Mouse (Mus musculus) thymus, adult 18-20 months (tissue): ENCODE data around the gene Vdr.
A peak's percentile ranks its signal among the peaks of the same experiment; 100 is the strongest.

Experiments used
- DNase-seq, 2 experiments: peaks; one replicate each; pipeline ENCODE4 v3.0.0; 2022; ENCODE audit warnings: mixed read lengths in 2 of 2

Vdr gene

DNA sequence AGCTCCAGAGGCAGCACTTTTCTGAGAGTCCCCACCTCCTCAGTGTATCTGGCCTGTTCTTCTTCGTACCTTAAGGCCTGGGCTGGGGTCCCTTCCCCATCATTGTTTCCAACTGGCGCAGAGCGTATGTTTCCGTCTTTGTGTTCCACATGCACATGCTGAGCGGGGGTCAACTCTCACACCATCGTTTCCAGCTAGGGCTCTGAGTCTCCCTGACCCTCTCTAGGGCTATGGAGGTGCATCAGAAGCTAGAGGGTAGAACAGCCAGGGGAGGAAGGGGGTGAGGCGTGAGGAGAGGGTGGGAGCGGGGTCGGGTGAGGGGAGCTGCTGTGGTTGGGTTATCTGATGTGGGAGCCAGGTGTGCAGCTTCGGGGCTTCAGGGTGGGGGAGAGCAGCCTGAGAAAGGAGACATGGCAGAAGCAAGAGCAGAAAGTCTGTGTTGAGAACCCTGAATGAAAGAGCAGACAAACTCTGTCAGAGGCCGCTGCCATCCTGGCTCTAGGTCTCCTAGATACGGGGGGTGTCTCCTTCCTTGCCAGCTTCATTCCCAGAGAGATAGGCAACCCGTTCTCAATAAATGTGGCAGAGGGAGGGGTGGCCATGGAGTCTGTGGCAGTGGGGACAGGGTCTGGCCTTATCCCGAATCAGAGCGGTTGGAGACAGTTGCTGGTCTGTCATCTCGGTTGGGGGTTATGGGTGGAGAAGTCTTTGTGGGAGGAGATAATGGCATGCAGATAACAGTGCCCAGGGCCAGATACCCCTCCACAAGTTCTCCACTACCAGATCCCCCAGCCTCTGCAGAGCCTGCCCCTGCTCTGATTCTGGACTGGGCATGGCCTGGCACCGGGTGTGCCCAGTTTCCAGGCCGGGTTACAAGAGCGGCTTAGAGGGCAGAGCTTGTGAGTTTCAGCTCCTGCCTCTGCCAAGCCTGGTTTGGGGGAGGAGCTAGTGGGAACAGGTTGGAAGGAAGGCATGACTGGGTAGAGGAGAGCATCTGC, 66.1 kb downstream of the Vdr start, which contains the start of gene Hdac7:
Gene Hdac7 (minus strand): TSS at position 466 of the 998 bp plus-strand sequence.
- DNase-seq: peak; percentile 88 to 91

DNA sequence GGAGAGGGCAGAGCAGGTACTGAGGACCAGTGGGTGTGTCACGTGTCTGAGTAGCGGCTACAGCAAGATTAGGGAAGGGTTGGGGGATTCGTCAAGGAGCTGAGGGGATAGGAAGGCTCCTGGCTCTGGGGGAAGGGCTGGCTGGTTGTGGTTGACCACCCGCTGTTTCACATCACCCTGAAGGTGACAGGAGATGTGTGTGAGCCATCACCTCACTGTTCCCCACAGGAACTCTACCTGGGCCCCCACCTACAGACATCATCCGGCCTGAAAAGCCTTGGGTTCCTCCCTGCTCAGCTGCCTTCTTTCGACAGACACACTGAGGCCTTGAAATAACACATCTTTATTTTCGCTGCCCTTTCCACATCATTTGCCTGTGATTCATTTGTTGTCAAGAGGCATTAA, 67.2 kb downstream of the Vdr start:
- DNase-seq: peak in 1 of 2 experiments; percentile 62

DNA sequence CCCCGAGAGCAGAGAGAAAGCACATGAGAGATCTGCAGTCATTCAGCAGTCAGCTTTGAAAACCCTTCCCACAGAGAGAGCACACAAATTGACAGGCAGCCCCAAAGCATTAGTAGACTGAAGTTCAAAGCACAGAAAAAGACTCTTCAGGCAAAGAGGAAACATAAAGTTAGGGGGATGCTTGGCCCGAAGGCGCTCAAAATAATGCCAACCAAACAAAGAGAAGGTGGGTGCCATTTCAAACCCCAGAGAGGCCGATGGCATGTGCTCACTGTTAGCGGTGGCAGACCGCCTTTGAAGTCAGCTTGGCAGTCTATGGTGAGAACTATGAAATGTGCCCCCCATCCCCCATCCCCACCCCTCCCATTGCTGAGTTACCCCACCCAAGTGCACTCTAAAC, 68.4 kb downstream of the Vdr start:
- DNase-seq: peak in 1 of 2 experiments; percentile 73

DNA sequence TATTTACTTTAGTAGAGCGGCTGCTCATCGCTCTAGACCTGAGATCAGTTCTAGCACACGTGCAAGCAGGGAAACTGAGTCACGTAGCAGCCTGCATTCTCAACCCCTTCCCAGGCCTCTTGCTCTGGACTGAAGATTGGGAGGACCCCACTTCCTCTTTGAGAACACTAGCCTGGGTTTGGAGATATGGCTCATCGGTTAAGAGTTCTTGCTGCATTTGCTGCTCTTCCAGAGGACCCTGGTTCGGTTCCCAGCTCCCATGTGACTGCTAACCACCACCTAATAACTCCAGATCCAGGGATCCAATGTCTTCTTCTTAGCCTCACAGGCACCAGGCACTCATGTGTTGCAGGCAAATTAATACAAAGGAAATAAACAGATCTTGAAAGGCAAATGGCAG, 69.0 kb downstream of the Vdr start:
- no peak for DNase-seq

- no peak for DNase-seq
These were observed 69.6 kb downstream of the Vdr start for GRCm38 (mm10) chr15:97840781-97841180.

DNA sequence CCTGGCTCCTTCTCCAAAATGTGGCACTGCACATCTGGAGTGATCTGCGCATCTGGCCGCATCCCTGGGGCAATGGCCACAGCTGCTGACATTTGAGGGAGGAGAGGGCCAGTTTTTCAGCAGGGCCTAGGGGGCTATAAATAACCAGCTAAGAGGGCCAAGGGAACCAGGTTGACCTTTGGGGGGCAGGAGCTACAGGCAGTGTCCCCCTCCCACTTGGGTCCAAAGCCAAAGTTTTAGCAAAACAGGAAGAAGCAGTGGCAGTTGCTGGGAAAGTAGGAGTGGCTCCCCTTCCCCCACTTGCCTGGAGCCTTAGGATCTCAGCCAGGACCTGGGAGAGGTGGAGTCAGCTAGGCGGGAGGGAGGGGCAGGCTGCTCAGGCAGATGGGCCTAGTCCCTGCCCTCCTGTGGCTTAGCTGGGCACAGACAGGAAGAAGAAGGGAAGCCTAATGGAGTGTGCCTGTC, 70.4 kb downstream of the Vdr start:
- DNase-seq: no peak

GRCm38 (mm10) chr15:97839473-97839872, 71.0 kb downstream of the Vdr start:
- DNase-seq: no peak

DNA sequence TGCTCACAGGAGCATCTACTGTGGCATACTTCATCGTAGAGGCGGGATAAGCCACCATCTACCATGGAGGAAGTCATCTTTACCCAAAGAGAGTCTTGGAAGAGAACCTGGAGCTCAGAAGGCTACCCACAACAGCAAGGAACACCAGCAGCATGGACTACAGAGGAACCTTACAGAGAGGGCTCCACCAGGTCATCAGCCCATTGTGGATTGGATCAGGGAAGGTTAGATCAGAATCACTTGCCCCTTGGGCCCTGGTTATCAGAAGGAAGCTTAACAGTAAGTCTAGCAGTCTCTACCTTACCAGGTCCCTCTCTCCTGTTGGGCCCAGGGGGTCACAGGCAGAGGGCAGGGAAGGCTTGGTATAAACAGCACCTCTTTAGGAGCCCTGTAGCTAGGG, 71.4 kb downstream of the Vdr start:
- no peak for DNase-seq

- DNase-seq: no peak
These were observed 72.0 kb downstream of the Vdr start for GRCm38 (mm10) chr15:97838395-97838794.

GRCm38 (mm10) chr15:97837491-97838061, 72.9 kb downstream of the Vdr start:
- peak in 1 of 2 experiments; percentile 57 for DNase-seq

DNA sequence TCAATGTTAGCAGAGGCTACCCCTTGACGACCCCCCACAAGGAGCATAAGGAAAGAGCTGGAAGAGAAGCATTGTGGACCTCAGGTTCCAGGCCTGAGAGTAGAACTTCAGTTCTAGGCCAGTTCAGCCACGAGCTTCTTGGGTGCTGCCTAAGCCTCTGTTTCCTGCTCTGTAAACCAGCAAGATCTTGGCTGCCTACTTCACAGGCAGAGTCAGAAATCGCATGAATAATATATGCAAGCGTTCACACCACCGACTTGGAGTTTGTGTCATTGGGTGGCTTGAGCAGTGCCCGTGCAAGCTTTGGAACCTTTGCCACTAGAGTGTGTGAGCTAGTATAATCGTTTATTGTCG, 73.6 kb downstream of the Vdr start:
- no peak for DNase-seq

- DNase-seq: peak; percentile 72 to 90
These were observed 74.1 kb downstream of the Vdr start for GRCm38 (mm10) chr15:97836153-97836893.

GRCm38 (mm10) chr15:97832764-97833479, 77.5 kb downstream of the Vdr start:
- DNase-seq: no peak

- DNase-seq: no peak
These were observed 78.3 kb downstream of the Vdr start for GRCm38 (mm10) chr15:97831987-97832640.

GRCm38 (mm10) chr15:97831242-97831986, 79.0 kb downstream of the Vdr start:
- peak in 1 of 2 experiments; percentile 55 for DNase-seq

DNA sequence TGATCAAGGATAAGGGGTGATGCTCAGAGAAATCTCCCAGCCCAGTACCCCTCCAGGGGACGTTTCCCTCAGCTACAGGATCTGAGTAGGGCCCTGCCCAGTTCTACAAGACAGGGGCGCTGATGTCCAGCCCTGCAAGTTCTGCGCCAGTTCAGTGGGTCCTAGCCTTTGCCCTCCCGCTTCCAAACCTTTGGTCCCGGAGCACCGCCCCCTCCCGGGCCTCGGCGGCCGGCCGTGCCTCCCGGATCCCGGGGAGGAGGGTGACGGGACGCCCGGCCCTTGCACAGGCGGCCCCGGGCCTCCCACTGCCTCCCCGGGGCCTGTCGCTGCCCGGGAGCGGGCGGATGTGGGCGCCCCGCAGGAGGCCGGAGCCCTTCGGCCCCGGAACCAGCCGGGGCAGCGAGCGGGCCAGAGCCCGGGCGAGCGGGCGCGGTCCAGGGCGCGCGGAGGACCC, 79.6 kb downstream of the Vdr start:
- no peak for DNase-seq

GRCm38 (mm10) chr15:97830253-97830787, 80.1 kb downstream of the Vdr start:
- no peak for DNase-seq

GRCm38 (mm10) chr15:97829432-97829831, 81.0 kb downstream of the Vdr start:
- no peak for DNase-seq

- DNase-seq: peak in 1 of 2 experiments; percentile 55
These were observed 81.5 kb downstream of the Vdr start for GRCm38 (mm10) chr15:97828901-97829338.

DNA sequence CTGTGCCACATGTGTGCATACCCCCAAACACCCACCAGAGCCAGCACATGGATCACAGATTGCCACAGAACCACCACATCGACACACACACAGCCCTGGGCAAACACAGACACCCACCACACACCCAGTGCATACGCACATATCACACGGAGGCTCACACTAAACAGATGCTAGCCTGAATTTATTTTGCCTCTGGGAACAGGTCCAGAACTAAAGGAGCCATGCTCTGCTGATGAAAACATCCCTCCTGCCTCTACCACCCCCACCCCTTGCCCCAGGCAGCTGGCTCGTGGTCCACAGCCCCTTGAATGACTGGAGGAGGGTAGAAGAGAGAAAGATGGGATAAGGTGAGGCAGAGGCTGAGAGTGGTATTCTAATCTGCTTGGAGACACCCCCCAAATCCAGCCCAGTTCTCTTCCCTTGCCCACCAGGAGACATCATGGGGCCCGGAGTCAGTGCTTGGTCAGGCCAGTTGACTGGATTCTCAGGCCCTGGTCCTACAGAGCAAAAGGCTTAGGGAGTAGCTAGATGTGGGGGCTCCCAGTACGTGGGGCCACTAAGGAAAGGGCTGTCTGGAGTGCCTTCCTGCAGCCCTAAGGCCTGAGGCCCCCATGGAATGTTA, 82.1 kb downstream of the Vdr start:
- no peak for DNase-seq
